Comparison of ENCODE assay signal across 9 mouse cellular contexts in genomic region chr16:57393161-57393560, GRCm38 (mm10). TPM values are rescaled to one million over a fixed set of nuclear protein-coding genes. Genes with fewer than 3 reads are reported as not detected.
DNase-seq lines count a peak whose midpoint lies in the region; ATAC-seq and TF ChIP-seq lines count a peak whose summit lies in the region.
"Had no signal": no experiment of that assay in that cellular context is flagged by ENCODE, and none has a peak within 500 bp of the region (broad histone marks: within the 10 kb centered on the region; RNA-seq: fewer than 3 reads in every experiment).

No protein-coding gene starts in this region.

- H3K27ac ChIP-seq in embryonic facial prominence, embryonic 10.5 days (replicated peaks): no peak overlapping the region
- peak overlapping the region; percentile 74 for H3K27ac ChIP-seq in limb, embryonic 13.5 days
- H3K27ac ChIP-seq in thymus, adult 2 months (ENCODE audit: control insufficient read depth, insufficient read depth, low read length): no peak overlapping the region
- H3K27ac ChIP-seq in liver, postnatal 0 days (ENCODE audit: low read depth): no peak overlapping the region

- TF ChIP-seq POLR2A in thymus, adult 2 months (IDR thresholded peaks at IDR 0.05; ENCODE audit: control insufficient read depth, extremely low read depth, insufficient read depth, low read length, poor library complexity): no peak

- H3K36me3 ChIP-seq in embryonic facial prominence, embryonic 10.5 days (replicated peaks): no peaks in the 10 kb centered on the region
- no peaks in the 10 kb centered on the region for H3K36me3 ChIP-seq in limb, embryonic 13.5 days
- H3K36me3 ChIP-seq in thymus, adult 2 months (ENCODE audit: control insufficient read depth, insufficient read depth, low read length): no peaks in the 10 kb centered on the region
- no peaks in the 10 kb centered on the region for H3K36me3 ChIP-seq in liver, postnatal 0 days (replicated peaks; ENCODE audit: insufficient read depth, low read length)

- H3K9me3 ChIP-seq in embryonic facial prominence, embryonic 10.5 days: no peaks in the 10 kb centered on the region
- H3K9me3 ChIP-seq in limb, embryonic 13.5 days: no peaks in the 10 kb centered on the region
- H3K9me3 ChIP-seq in liver, postnatal 0 days (ENCODE audit: low read length): no peaks in the 10 kb centered on the region

- no peak overlapping the region for H3K9ac ChIP-seq in limb, embryonic 13.5 days
- H3K9ac ChIP-seq in liver, postnatal 0 days (replicated peaks): no peak overlapping the region

- TF ChIP-seq CTCF in thymus, adult 2 months (IDR thresholded peaks at IDR 0.05; ENCODE audit: borderline replicate concordance, control insufficient read depth, extremely low read depth, insufficient read depth, low read length, poor library complexity): no peak
- no peak for TF ChIP-seq CTCF in liver, postnatal 0 days (IDR thresholded peaks at IDR 0.05; ENCODE audit: low read depth)

- peak overlapping the region; percentile 51 for H3K4me2 ChIP-seq in limb, embryonic 13.5 days (replicated peaks)
- no peak overlapping the region for H3K4me2 ChIP-seq in liver, postnatal 0 days (ENCODE audit: low read depth, low read length)

- no peaks in the 10 kb centered on the region for H3K27me3 ChIP-seq in embryonic facial prominence, embryonic 10.5 days (replicated peaks; ENCODE audit: low read depth, poor library complexity, severe bottlenecking)
- H3K27me3 ChIP-seq in limb, embryonic 13.5 days: no peaks in the 10 kb centered on the region
- no peaks in the 10 kb centered on the region for H3K27me3 ChIP-seq in thymus, adult 2 months (ENCODE audit: control insufficient read depth, insufficient read depth, low read length)
- no peaks in the 10 kb centered on the region for H3K27me3 ChIP-seq in liver, postnatal 0 days (ENCODE audit: insufficient read depth, low read length)
- H3K27me3 ChIP-seq: megakaryocyte, embryonic 14.5 days had no signal

- TF ChIP-seq EP300 in liver, postnatal 0 days (IDR thresholded peaks at IDR 0.05; ENCODE audit: low read depth): no peak

- DNase-seq in Muller cell, postnatal 12 days (ENCODE audit: inconsistent ontology term): peak; percentile 31
- DNase-seq in embryonic facial prominence, embryonic 10.5 days (ENCODE audit: low spot score): peak; percentile 33
- DNase-seq in heart, postnatal 14 days: peak; percentile 46 to 49
- DNase-seq in embryo, embryonic 11 days: no peak
- DNase-seq in thymus, adult 2 months: no peak
- DNase-seq in thymus, postnatal 0 days (ENCODE audit: low spot score): no peak
- no peak for DNase-seq in liver, postnatal 0 days

- peaks cover 19% of the 10 kb centered on the region for H3K4me1 ChIP-seq in embryonic facial prominence, embryonic 10.5 days
- peaks cover 31% of the 10 kb centered on the region for H3K4me1 ChIP-seq in limb, embryonic 13.5 days
- H3K4me1 ChIP-seq in thymus, adult 2 months (replicated peaks; ENCODE audit: control insufficient read depth, insufficient read depth, low read length): no peaks in the 10 kb centered on the region
- no peaks in the 10 kb centered on the region for H3K4me1 ChIP-seq in liver, postnatal 0 days (ENCODE audit: insufficient read depth)

- intact Hi-C loops in heart, postnatal 14 days (cut with DNase I): no loop called here

- 78% methylated on average over 11 of the region's 11 CpGs for WGBS in embryonic facial prominence, embryonic 10.5 days
- WGBS in limb, embryonic 13.5 days: 26% methylated on average over 11 of the region's 11 CpGs
- 72% methylated on average over 11 of the region's 11 CpGs for WGBS in thymus, adult 2 months
- 74% methylated on average over 11 of the region's 11 CpGs for WGBS in liver, postnatal 0 days (ENCODE audit: insufficient replicate concordance)

- no peak for ATAC-seq in limb, embryonic 13.5 days (ENCODE audit: low FRiP score, low read depth)
- ATAC-seq in liver, postnatal 0 days: no peak

- H3K4me3 ChIP-seq in embryonic facial prominence, embryonic 10.5 days: no peak overlapping the region
- H3K4me3 ChIP-seq in limb, embryonic 13.5 days: peak overlapping the region; percentile 10
- no peak overlapping the region for H3K4me3 ChIP-seq in thymus, adult 2 months (ENCODE audit: control insufficient read depth, insufficient read depth, low read length)
- H3K4me3 ChIP-seq in liver, postnatal 0 days (ENCODE audit: low read depth, low read length): no peak overlapping the region
- H3K4me3 ChIP-seq: megakaryocyte, embryonic 14.5 days had no signal

RNA-seq across cellular contexts. Expression of gene Filip1l, which starts 40.3 kb away (rescaled TPM):
- 11.5 and 12.7 TPM in 2 replicates for polyA plus RNA-seq in embryonic facial prominence, embryonic 10.5 days (2016; fragmentation: Nextera tagmentation; extraction: Ambion mirVana)
- 10 to 100 TPM; 40.8 to 45.8 TPM for total RNA-seq in heart, postnatal 14 days (2021)
- 31.5 and 37.3 TPM in 2 replicates for polyA plus RNA-seq in limb, embryonic 13.5 days (2015; fragmentation: Nextera tagmentation; extraction: Ambion mirVana)
- 4.3 and 4.5 TPM in 2 replicates for polyA plus RNA-seq in thymus, adult 2 months (2012; rRNA removed)
- polyA plus RNA-seq in thymus, postnatal 0 days (2015; fragmentation: Nextera tagmentation; extraction: Ambion mirVana): 10.5 TPM in 2 replicates
- 5.5 and 6.2 TPM in 2 replicates for polyA plus RNA-seq in liver, postnatal 0 days (2015; fragmentation: Nextera tagmentation; extraction: Ambion mirVana)

Comparison
In these comparisons a context has a peak if more than half of its experiments do, and no peak if none do; other contexts are left out.
1. DNase-seq: peak in Muller cell, postnatal 12 days (single experiment), embryonic facial prominence, embryonic 10.5 days (single experiment) and heart, postnatal 14 days (2 of 2); none in embryo, embryonic 11 days (single experiment), thymus, adult 2 months (single experiment), thymus, postnatal 0 days (single experiment) and liver, postnatal 0 days (single experiment).